Mouse (Mus musculus) kidney, adult 2 months (tissue): ENCODE measurements around the gene Slc11a2. TPM values are rescaled to one million over a fixed set of nuclear protein-coding genes. Genes with fewer than 3 reads are reported as not detected.

Experiments
- DNase-seq: peaks from one replicate; pipeline ENCODE4 v3.0.0; 2021
- H3K27ac ChIP-seq: fragments of 200-500 bp; 2 replicates; pipeline ENCODE4 v1.5.1; 2012; ENCODE audit warnings: low read depth, low read length, control low read depth, inconsistent platforms; ENCODE audit not compliant: insufficient read depth
- H3K27me3 ChIP-seq: fragments of 200-500 bp; replicated peaks from 2 replicates; pipeline ENCODE4 v1.6.1; 2012; ENCODE audit warnings: mild to moderate bottlenecking, moderate library complexity, low read length, inconsistent platforms; ENCODE audit not compliant: control insufficient read depth, insufficient read depth
- H3K36me3 ChIP-seq: fragments of 200-500 bp; 2 replicates; pipeline ENCODE4 v1.6.1; 2012; ENCODE audit warnings: mild to moderate bottlenecking, moderate library complexity, low read length, inconsistent platforms; ENCODE audit not compliant: control insufficient read depth, insufficient read depth
- H3K4me1 ChIP-seq: fragments of 200-500 bp; 2 replicates; pipeline ENCODE4 v1.6.1; 2011; ENCODE audit warnings: low read length; ENCODE audit not compliant: control insufficient read depth, insufficient read depth
- H3K4me3 ChIP-seq: fragments of 200-500 bp; 2 replicates; pipeline ENCODE4 v1.5.1; 2011; ENCODE audit warnings: mild to moderate bottlenecking, low read depth, low read length, control low read depth; ENCODE audit not compliant: insufficient read depth
- CTCF ChIP-seq: fragments of 200-500 bp; conservative IDR thresholded peaks from 2 replicates; pipeline ENCODE4 v1.5.1; 2011; ENCODE audit warnings: low read depth, mild to moderate bottlenecking, control low read depth, low read length, moderate library complexity, mixed read lengths; ENCODE audit not compliant: insufficient read depth, insufficient read length
- POLR2A ChIP-seq: fragments of 200-500 bp; IDR thresholded peaks from one replicate; pipeline ENCODE4 v1.6.1; 2011; ENCODE audit warnings: low read depth, low read length, control low read depth
- WGBS: fragments of 180-500 bp; shearing (Covaris S2); methylation state at CpG from one replicate; pipeline ENCODE4 v1.1.7; 2018; 5-methylcytosine and 5-hydroxymethylcytosine counted together
- polyA plus RNA-seq: library from polyadenylated mRNA; depleted of rRNA; stranded (reverse); fragments of >200 nt; gene quantifications from 2 replicates; pipeline ENCODE4 v1.2.3, GENCODE M21; 2012

Gene Slc11a2
- polyA plus RNA-seq, 1 experiment = 97.1 TPM

- Histone ChIP-seq H3K27me3 (no peaks in the 10 kb centered on the region), H3K4me1 (peaks cover 2% of the 10 kb centered on the region; the same call in 1 of the 2 replicates), H3K4me3 (no peak overlapping the region), H3K27ac (peak overlapping the region; percentile 75), H3K36me3 (no peaks in the 10 kb centered on the region)
- 53% methylated on average over 7 of the region's 7 CpGs for WGBS
- DNase-seq = peak; percentile 94
- TF ChIP-seq POLR2A (no peak), CTCF (no peak)
Measured at GRCm38 (mm10) chr15:100456356-100456991, 31.6 kb upstream of the Slc11a2 start.

- no peak overlapping the region for H3K27ac ChIP-seq
- H3K27me3 ChIP-seq = no peaks in the 10 kb centered on the region
- no peak for DNase-seq
- 78% methylated on average over 11 of the region's 11 CpGs for WGBS
- no peaks in the 10 kb centered on the region for H3K36me3 ChIP-seq
- H3K4me1 ChIP-seq = no peaks in the 10 kb centered on the region; the same call in 1 of the 2 replicates
- no peak overlapping the region for H3K4me3 ChIP-seq
- TF ChIP-seq POLR2A (no peak), CTCF (no peak)
Measured at GRCm38 (mm10) chr15:100452486-100452885, 27.6 kb upstream of the Slc11a2 start.

GRCm38 (mm10) chr15:100451245-100451644 lies 26.4 kb upstream of the Slc11a2 start:
- Histone ChIP-seq H3K27ac (no peak overlapping the region), H3K36me3 (no peaks in the 10 kb centered on the region), H3K27me3 (no peaks in the 10 kb centered on the region), H3K4me1 (no peaks in the 10 kb centered on the region), H3K4me3 (no peak overlapping the region)
- 37% methylated on average over 16 of the region's 16 CpGs for WGBS
- peak; percentile 48 for DNase-seq
- TF ChIP-seq POLR2A = no peak
- TF ChIP-seq CTCF = no peak

GRCm38 (mm10) chr15:100449495-100449894 lies 24.6 kb upstream of the Slc11a2 start:
- H3K27ac ChIP-seq = no peak overlapping the region
- no peaks in the 10 kb centered on the region for H3K27me3 ChIP-seq
- no peak for TF ChIP-seq CTCF
- no peak for TF ChIP-seq POLR2A
- WGBS = 74% methylated on average over 3 of the region's 3 CpGs
- no peak for DNase-seq
- no peaks in the 10 kb centered on the region for H3K36me3 ChIP-seq
- no peak overlapping the region for H3K4me3 ChIP-seq
- no peaks in the 10 kb centered on the region for H3K4me1 ChIP-seq

GRCm38 (mm10) chr15:100448572-100448971 lies 23.7 kb upstream of the Slc11a2 start:
- WGBS = 87% methylated on average over 4 of the region's 4 CpGs

GRCm38 (mm10) chr15:100446887-100447286 lies 22.0 kb upstream of the Slc11a2 start:
- Histone ChIP-seq H3K27ac (no peak overlapping the region), H3K4me1 (peaks cover 4% of the 10 kb centered on the region; the same call in 1 of the 2 replicates), H3K4me3 (no peak overlapping the region), H3K27me3 (no peaks in the 10 kb centered on the region), H3K36me3 (no peaks in the 10 kb centered on the region)
- 86% methylated on average over 2 of the region's 2 CpGs for WGBS
- TF ChIP-seq POLR2A (no peak), CTCF (no peak)
- no peak for DNase-seq

More at GRCm38 (mm10) chr15:100448572-100448971, 23.7 kb upstream of the Slc11a2 start:
- H3K27me3 ChIP-seq = no peaks in the 10 kb centered on the region
- TF ChIP-seq POLR2A = no peak
- 0 out of 2 replicates have a peak, but pooled peaks have one; percentile 10 for TF ChIP-seq CTCF
- no peak overlapping the region for H3K27ac ChIP-seq
- H3K4me1 ChIP-seq = no peaks in the 10 kb centered on the region; the same call in 1 of the 2 replicates
- no peaks in the 10 kb centered on the region for H3K36me3 ChIP-seq
- DNase-seq = no peak
- no peak overlapping the region for H3K4me3 ChIP-seq

- peak overlapping the region; percentile 69 for H3K4me3 ChIP-seq
- H3K4me1 ChIP-seq = peaks cover 4% of the 10 kb centered on the region; the same call in 1 of the 2 replicates
- no peak for TF ChIP-seq CTCF
- peak; percentile 76 for TF ChIP-seq POLR2A
- no peaks in the 10 kb centered on the region for H3K27me3 ChIP-seq
- peak; percentile 94 for DNase-seq
- H3K27ac ChIP-seq = peak overlapping the region; percentile 83
- 4% methylated on average over 25 of the region's 31 CpGs for WGBS
- no peaks in the 10 kb centered on the region for H3K36me3 ChIP-seq
Measured at GRCm38 (mm10) chr15:100443126-100443922, 18.5 kb upstream of the Slc11a2 start.
